Mouse (Mus musculus): ENCODE data around the gene Cdk2ap2. TPM values are rescaled to one million over a fixed set of nuclear protein-coding genes. Genes with fewer than 3 reads are reported as not detected.

Gene Cdk2ap2
- total RNA-seq, 1 experiment from 2014 or later: 22.3 TPM

Other genes starting within 250 kb of the Cdk2ap2 start
- 30.9 and 46.5 TPM in 2 replicates for gene Chka, start 245.4 kb upstream of the Cdk2ap2 start, total RNA-seq (2017)
- 37.0 and 49.2 TPM in 2 replicates for gene Tcirg1, start 190.0 kb upstream of the Cdk2ap2 start, total RNA-seq (2017)
- gene Ndufs8, start 184.4 kb upstream of the Cdk2ap2 start, total RNA-seq (2017): 79.4 and 83.5 TPM in 2 replicates
- 1.6 and 3.2 TPM in 2 replicates for gene Aldh3b1, start 167.4 kb upstream of the Cdk2ap2 start, total RNA-seq (2017)
- 83.0 and 99.7 TPM in 2 replicates for gene Unc93b1, start 162.0 kb upstream of the Cdk2ap2 start, total RNA-seq (2017)
- 0.41 TPM in 1 of 2 replicates, not detected in the other for gene Aldh3b3, start 138.5 kb upstream of the Cdk2ap2 start, total RNA-seq (2017)
- 0.59 TPM in 1 of 2 replicates, not detected in the other for gene Aldh3b2, start 124.9 kb upstream of the Cdk2ap2 start, total RNA-seq (2017)
- gene Acy3, start 110.6 kb upstream of the Cdk2ap2 start, total RNA-seq (2017): 2.1 and 5.4 TPM in 2 replicates
- gene Tbx10, start 104.4 kb upstream of the Cdk2ap2 start, total RNA-seq (2017): not detected in 2 replicates
- gene Nudt8, start 96.6 kb upstream of the Cdk2ap2 start, total RNA-seq (2017): 7.9 and 22.1 TPM in 2 replicates
- 0.10 and 1.4 TPM in 2 replicates for gene Gm49405, start 96.6 kb upstream of the Cdk2ap2 start, total RNA-seq (2017)
- gene Doc2g, start 93.9 kb upstream of the Cdk2ap2 start, total RNA-seq (2017): 0.41 and 3.6 TPM in 2 replicates
- gene Ndufv1, start 84.4 kb upstream of the Cdk2ap2 start, total RNA-seq (2017): 199 and 200 TPM in 2 replicates
- 82.5 and 95.6 TPM in 2 replicates for gene Gstp1, start 59.2 kb upstream of the Cdk2ap2 start, total RNA-seq (2017)
- gene Gstp2, start 51.2 kb upstream of the Cdk2ap2 start, total RNA-seq (2017): 0.69 and 8.6 TPM in 2 replicates
- 8.7 and 10.7 TPM in 2 replicates for gene Gstp3, start 37.6 kb upstream of the Cdk2ap2 start, total RNA-seq (2017)
- not detected in 2 replicates for gene Cabp2, start 15.6 kb upstream of the Cdk2ap2 start, total RNA-seq (2017)
- gene Pitpnm1, start 2.8 kb downstream of the Cdk2ap2 start, total RNA-seq (2017): 8.6 and 9.0 TPM in 2 replicates
- 20.6 and 55.9 TPM in 2 replicates for gene Aip, start 28.7 kb downstream of the Cdk2ap2 start, total RNA-seq (2017)
- gene Gpr152, start 42.6 kb downstream of the Cdk2ap2 start, total RNA-seq (2017): not detected in 2 replicates
- not detected in 2 replicates for gene Cabp4, start 46.9 kb downstream of the Cdk2ap2 start, total RNA-seq (2017)
- 90.1 and 104 TPM in 2 replicates for gene Coro1b, start 51.4 kb downstream of the Cdk2ap2 start, total RNA-seq (2017)
- 140 and 184 TPM in 2 replicates for gene Ptprcap, start 56.4 kb downstream of the Cdk2ap2 start, total RNA-seq (2017)
- 15.9 and 16.4 TPM in 2 replicates for gene Rps6kb2, start 66.2 kb downstream of the Cdk2ap2 start, total RNA-seq (2017)
- 3.4 and 3.5 TPM in 2 replicates for gene Carns1, start 78.3 kb downstream of the Cdk2ap2 start, total RNA-seq (2017)
- 25.8 and 34.7 TPM in 2 replicates for gene Tbc1d10c, start 94.1 kb downstream of the Cdk2ap2 start, total RNA-seq (2017)
- 450 and 486 TPM in 2 replicates for gene Ppp1ca, start 94.9 kb downstream of the Cdk2ap2 start, total RNA-seq (2017)
- gene Rad9a, start 104.5 kb downstream of the Cdk2ap2 start, total RNA-seq (2017): 10.7 and 20.5 TPM in 2 replicates
- 2.0 and 5.0 TPM in 2 replicates for gene Clcf1, start 117.1 kb downstream of the Cdk2ap2 start, total RNA-seq (2017)
- not detected in 2 replicates for gene AC109138.7, start 117.2 kb downstream of the Cdk2ap2 start, total RNA-seq (2017)
- gene Pold4, start 134.7 kb downstream of the Cdk2ap2 start, total RNA-seq (2017): 64.3 and 74.0 TPM in 2 replicates
- gene Ssh3, start 172.0 kb downstream of the Cdk2ap2 start, total RNA-seq (2017): 13.6 and 22.7 TPM in 2 replicates
- gene Ankrd13d, start 186.0 kb downstream of the Cdk2ap2 start, total RNA-seq (2017): 0.58 and 3.7 TPM in 2 replicates
- 186 and 204 TPM in 2 replicates for gene Grk2, start 209.0 kb downstream of the Cdk2ap2 start, total RNA-seq (2017)

All from common myeloid progenitor, adult 5-6 weeks (primary cell).